Mouse (Mus musculus) cerebellum, adult 11 months (tissue): ENCODE data around the gene Zfp169.
A peak's percentile ranks its signal among the peaks of the same experiment; 100 is the strongest.

ENCODE experiments used
- DNase-seq: peaks from one replicate; pipeline ENCODE4 v3.0.0; 2022

The Zfp169 gene

GRCm38 (mm10) chr13:48508661-48509060 lies 4.6 kb downstream of the Zfp169 start:
- no peak for DNase-seq

GRCm38 (mm10) chr13:48502422-48502821 lies 10.8 kb downstream of the Zfp169 start:
- no peak for DNase-seq

GRCm38 (mm10) chr13:48498676-48499075 lies 14.6 kb downstream of the Zfp169 start:
- DNase-seq, result no peak

GRCm38 (mm10) chr13:48497693-48498221 lies 15.5 kb downstream of the Zfp169 start:
- DNase-seq, result peak; percentile 29

GRCm38 (mm10) chr13:48493183-48493582 lies 20.1 kb downstream of the Zfp169 start:
- no peak for DNase-seq

- DNase-seq, result no peak
Observed at GRCm38 (mm10) chr13:48490396-48491182, 22.7 kb downstream of the Zfp169 start.

GRCm38 (mm10) chr13:48483606-48484005 lies 29.6 kb downstream of the Zfp169 start:
- DNase-seq, result no peak

- DNase-seq, result no peak
Observed at GRCm38 (mm10) chr13:48468656-48469180, 44.5 kb downstream of the Zfp169 start.

GRCm38 (mm10) chr13:48466186-48466585 lies 47.1 kb downstream of the Zfp169 start:
- no peak for DNase-seq

GRCm38 (mm10) chr13:48464170-48464569 lies 49.1 kb downstream of the Zfp169 start:
- DNase-seq, result peak; percentile 50

- DNase-seq, result no peak
Observed at GRCm38 (mm10) chr13:48459280-48459679, 54.0 kb downstream of the Zfp169 start.

GRCm38 (mm10) chr13:48448119-48448518 lies 65.1 kb downstream of the Zfp169 start:
- no peak for DNase-seq

- no peak for DNase-seq
Observed at GRCm38 (mm10) chr13:48443996-48444395, 69.3 kb downstream of the Zfp169 start.

- DNase-seq, result no peak
Observed at GRCm38 (mm10) chr13:48438321-48438720, 74.9 kb downstream of the Zfp169 start.
